Mouse (Mus musculus) embryo, embryonic 9.5 days (tissue): Measurements from ENCODE around the gene Cnst.

Experiments
- DNase-seq: peaks from one replicate; pipeline ENCODE4 v3.0.0-alpha.2; 2017; ENCODE audit errors: extremely low spot score

Gene Cnst

GRCm38 (mm10) chr1:179644151-179644550 lies 98.0 kb downstream of the Cnst start:
- no peak for DNase-seq

GRCm38 (mm10) chr1:179645101-179645979 lies 99.2 kb downstream of the Cnst start:
- peak; percentile 82 for DNase-seq

GRCm38 (mm10) chr1:179645980-179646268 lies 99.8 kb downstream of the Cnst start:
- DNase-seq, result no peak

- peak; percentile 14 for DNase-seq
Observed at GRCm38 (mm10) chr1:179648678-179649077, 102.5 kb downstream of the Cnst start.

- no peak for DNase-seq
Observed at GRCm38 (mm10) chr1:179649324-179649723, 103.2 kb downstream of the Cnst start.

GRCm38 (mm10) chr1:179650284-179650683 lies 104.1 kb downstream of the Cnst start:
- no peak for DNase-seq

- DNase-seq, result no peak
Observed at GRCm38 (mm10) chr1:179651224-179651623, 105.1 kb downstream of the Cnst start.

- no peak for DNase-seq
Observed at GRCm38 (mm10) chr1:179663065-179663464, 116.9 kb downstream of the Cnst start.

GRCm38 (mm10) chr1:179664309-179664930 lies 118.2 kb downstream of the Cnst start:
- no peak for DNase-seq

- peak; percentile 17 for DNase-seq
Observed at GRCm38 (mm10) chr1:179666971-179667370, 120.8 kb downstream of the Cnst start.

- DNase-seq, result no peak
Observed at GRCm38 (mm10) chr1:179667450-179667849, 121.3 kb downstream of the Cnst start.

GRCm38 (mm10) chr1:179668013-179668805 lies 122.0 kb downstream of the Cnst start, which contains the start of gene Sccpdh:
Sccpdh (plus strand) TSS chr1:179668210.
- DNase-seq, result peak; percentile 83

- no peak for DNase-seq
Observed at GRCm38 (mm10) chr1:179668836-179669537, 122.8 kb downstream of the Cnst start.

GRCm38 (mm10) chr1:179674355-179674754 lies 128.2 kb downstream of the Cnst start:
- no peak for DNase-seq

- DNase-seq, result no peak
Observed at GRCm38 (mm10) chr1:179677031-179677430, 130.9 kb downstream of the Cnst start.
